Mouse (Mus musculus) thymus, postnatal 10 days (tissue): ENCODE measurements around the gene Gdf9.

ENCODE experiments used
- DNase-seq, 2 experiments: peaks; one replicate each; pipeline ENCODE4 v3.0.0; 2021; ENCODE audit warnings: low spot score in 2 of 2

Gdf9 gene

GRCm38 (mm10) chr11:53478383-53479170, 47.8 kb downstream of the Gdf9 start:
- no peak for DNase-seq

GRCm38 (mm10) chr11:53479171-53479782, 48.5 kb downstream of the Gdf9 start:
- no peak for DNase-seq

GRCm38 (mm10) chr11:53479783-53480301, 49.0 kb downstream of the Gdf9 start, which contains the start of the genes Gm9945 and Sowaha:
TSS of gene Gm9945 (plus strand) at chr11:53480166.
TSS of gene Sowaha (minus strand) at chr11:53480274.
- peak in 1 of 2 experiments; percentile 16 for DNase-seq

- DNase-seq = no peak
Measured at GRCm38 (mm10) chr11:53481088-53481730, 50.4 kb downstream of the Gdf9 start.

GRCm38 (mm10) chr11:53483159-53483891, 52.5 kb downstream of the Gdf9 start:
- DNase-seq = no peak

- DNase-seq = no peak
Measured at GRCm38 (mm10) chr11:53485719-53486118, 54.9 kb downstream of the Gdf9 start.

- DNase-seq = no peak
Measured at GRCm38 (mm10) chr11:53486351-53486750, 55.5 kb downstream of the Gdf9 start.

- no peak for DNase-seq
Measured at GRCm38 (mm10) chr11:53486822-53487594, 56.2 kb downstream of the Gdf9 start.
